Mouse (Mus musculus) olfactory bulb, adult 2 months (tissue): Measurements from ENCODE around the gene Capn13.

Source experiments
- CTCF ChIP-seq: fragments of 200-500 bp; IDR thresholded peaks from 2 replicates; pipeline ENCODE4 v1.5.1; 2012; ENCODE audit warnings: low read depth, mild to moderate bottlenecking, low read length, moderate library complexity; ENCODE audit not compliant: insufficient read depth
- POLR2A ChIP-seq: fragments of 200-500 bp; IDR thresholded peaks from 2 replicates; pipeline ENCODE4 v1.6.1; 2012; ENCODE audit warnings: mild to moderate bottlenecking, low read depth, low read length, moderate library complexity; ENCODE audit not compliant: insufficient read depth

DNA sequence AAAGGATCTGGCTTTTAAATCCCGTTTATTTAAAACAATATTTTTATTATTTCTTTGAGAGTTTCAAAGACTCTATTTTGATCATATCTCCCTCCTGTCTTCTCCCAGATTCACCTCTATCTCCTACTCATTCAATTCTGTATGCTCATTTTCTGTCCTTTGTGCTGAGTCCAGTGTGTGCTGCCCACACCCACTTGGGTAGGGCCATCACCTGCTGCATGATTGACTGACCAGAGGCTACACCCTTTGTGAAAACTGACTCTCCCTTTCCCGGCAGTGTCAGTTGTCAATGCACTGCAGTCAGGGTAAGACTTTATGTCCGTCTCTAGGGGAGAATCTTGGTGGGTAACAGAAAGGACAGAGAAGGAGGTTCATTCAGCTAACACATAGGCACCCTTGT, 14.7 kb downstream of the Capn13 start:
- TF ChIP-seq POLR2A (no peak), CTCF (no peak)
